Mouse (Mus musculus) WW6 (cell line): ENCODE results near the gene Kif16b.

Experiments
- DNase-seq: peaks from one replicate; pipeline ENCODE4 v3.0.0-alpha.2; 2013; ENCODE audit warnings: low read depth, low spot score

Kif16b gene

GRCm38 (mm10) chr2:142900862-142901805 lies at the start of gene Kif16b:
TSS of gene Kif16b (minus strand) at chr2:142901531.
- DNase-seq = peak; percentile 78

GRCm38 (mm10) chr2:142940899-142941642 lies 39.7 kb upstream of the Kif16b start:
- no peak for DNase-seq

DNA sequence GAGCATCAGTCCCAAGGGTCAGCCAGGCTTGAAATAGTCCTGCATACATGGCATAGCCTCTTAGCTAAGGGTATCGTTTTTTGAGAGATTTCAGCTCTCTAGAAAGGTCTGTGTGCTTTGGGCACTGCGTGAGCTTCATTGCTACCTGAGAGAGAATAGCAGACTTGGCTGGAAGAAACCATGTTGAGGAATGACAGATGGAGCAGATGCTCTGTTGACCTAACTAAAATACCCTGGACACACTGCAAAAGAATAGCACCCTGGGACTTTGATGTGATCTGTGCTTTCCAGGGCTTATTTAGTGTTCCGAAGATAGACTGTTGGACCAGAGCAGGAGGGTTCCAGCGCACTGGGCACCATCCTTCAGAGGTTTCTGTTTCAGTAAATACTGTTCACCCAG lies 29.1 kb upstream of the Kif16b start:
- DNase-seq = no peak

- DNase-seq = no peak
Measured at GRCm38 (mm10) chr2:142929226-142930112, 28.1 kb upstream of the Kif16b start.

DNA sequence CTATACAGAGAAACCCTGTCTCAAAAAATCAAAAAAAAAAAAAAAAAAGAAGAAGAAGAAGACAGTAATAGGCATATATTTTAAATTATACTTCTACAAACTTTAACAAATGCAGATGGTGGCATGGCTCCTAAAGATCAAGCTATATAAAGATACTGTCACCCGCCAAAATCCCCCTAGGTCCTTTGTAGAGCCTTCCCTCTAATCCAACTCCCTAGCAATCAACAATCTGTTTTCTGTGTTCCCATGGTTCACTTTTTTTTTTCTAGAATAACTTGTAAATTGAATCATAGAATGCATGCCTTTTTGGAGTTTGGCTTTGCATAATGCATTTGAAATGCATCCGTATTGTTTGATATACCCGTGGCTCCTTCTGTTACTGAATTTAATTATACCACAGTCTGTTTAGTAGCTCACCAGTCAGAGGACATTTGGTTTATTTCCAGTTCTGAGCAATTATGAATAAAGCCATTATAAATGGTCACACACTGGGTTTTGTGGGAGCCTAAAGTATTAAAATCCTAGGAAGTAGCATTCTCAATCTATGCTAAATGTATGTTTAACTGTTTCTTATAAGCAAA lies 9.6 kb upstream of the Kif16b start:
- no peak for DNase-seq

GRCm38 (mm10) chr2:142909213-142909612 lies 7.9 kb upstream of the Kif16b start:
- DNase-seq = no peak

GRCm38 (mm10) chr2:142907056-142907455 lies 5.7 kb upstream of the Kif16b start:
- no peak for DNase-seq

- peak; percentile 73 for DNase-seq
Measured at GRCm38 (mm10) chr2:142902905-142903895, 1.9 kb upstream of the Kif16b start.

GRCm38 (mm10) chr2:142900120-142900861 lies 1.0 kb downstream of the Kif16b start:
- DNase-seq = no peak

DNA sequence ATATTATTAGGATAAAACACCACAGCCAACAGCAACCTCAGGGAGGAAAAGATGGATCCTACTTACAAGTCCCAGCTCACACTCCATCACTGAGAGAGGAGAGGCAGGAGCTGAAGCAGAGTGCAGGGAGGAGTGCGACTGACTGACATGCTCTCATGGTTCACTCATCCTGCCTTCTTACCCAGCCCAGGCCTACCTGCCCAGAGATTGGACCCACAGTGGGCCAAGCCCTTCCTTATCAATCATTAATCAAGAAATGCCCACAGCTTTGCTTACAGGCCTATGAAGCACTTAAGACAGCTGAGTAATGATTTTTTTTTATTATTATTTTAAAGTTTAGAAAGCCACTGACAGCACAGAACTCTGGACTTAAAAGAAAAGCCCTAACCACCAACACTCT lies 7.6 kb downstream of the Kif16b start:
- no peak for DNase-seq

- no peak for DNase-seq
Measured at GRCm38 (mm10) chr2:142891283-142891682, 10.0 kb downstream of the Kif16b start.

DNA sequence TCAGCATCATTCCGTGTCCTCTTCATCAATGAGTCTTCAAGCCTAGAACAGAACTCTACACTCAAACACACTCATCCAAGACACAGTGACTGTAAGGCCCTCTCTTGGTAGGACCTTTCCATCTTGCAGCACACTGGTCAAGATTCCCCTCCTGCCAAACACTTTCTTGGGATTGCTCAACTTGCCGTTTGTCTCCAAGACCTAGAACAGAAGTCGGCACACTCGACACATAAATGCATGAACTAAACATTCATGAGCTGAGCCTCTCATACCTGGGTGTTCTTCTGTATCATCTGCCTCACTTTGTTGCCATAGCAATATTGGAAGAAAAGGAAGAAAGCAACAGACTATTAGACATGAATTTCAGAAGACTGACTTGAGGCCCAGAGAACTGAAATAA lies 16.9 kb downstream of the Kif16b start:
- no peak for DNase-seq

DNA sequence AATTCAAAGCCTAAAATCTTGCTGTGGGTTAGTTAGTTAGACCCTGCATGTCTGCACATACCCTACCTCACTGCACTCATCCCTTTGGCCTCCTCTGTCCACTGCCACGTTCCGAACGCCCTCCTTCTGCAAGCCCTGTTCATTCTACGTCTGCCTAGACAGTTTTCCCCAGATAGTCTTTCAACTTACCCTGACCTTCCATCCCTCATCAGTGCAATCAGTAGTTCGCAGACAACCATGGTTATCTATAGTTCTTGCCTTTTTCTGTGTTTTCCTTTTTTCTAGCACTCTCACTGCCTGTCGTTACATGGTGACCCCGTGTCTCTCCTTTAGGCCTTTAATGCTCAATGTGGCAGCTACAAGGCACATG lies 17.7 kb downstream of the Kif16b start:
- no peak for DNase-seq

DNA sequence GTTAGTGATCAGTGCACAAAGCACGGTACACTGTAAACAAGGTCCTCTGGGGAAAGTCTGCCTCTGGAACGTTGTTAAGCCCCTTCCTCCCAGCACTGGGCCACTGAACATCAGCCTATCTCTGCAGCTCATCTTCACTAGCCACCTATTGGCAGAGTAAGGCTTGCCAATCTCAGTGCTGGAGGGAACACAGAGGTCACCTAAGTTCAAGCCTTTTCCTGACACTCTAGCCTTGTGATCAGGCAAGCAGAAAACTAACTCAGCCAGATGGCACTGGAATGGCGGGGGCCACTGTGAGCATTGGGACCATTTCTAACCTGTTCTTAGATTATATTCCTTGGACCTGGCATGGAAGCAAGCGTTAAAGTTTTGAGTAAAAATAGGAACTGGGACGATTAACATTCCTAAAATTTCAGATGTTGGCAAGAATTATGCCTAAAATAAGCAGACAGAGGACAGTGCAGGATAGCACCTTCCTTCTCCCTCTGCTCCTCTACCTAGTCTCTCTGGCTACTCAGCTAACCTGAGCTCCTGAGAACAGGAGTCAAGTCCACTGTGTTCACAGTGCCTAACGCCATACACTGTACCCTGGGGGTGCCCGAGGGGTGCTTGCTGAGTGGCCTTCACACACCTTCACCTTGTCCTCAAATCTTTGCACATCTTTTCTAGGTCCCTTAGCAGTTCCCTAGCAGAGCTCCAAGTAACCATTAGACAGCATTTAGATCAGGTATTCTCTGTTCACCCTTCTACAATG lies 18.3 kb downstream of the Kif16b start:
- DNase-seq = no peak

GRCm38 (mm10) chr2:142882466-142882865 lies 18.9 kb downstream of the Kif16b start:
- DNase-seq = no peak

DNA sequence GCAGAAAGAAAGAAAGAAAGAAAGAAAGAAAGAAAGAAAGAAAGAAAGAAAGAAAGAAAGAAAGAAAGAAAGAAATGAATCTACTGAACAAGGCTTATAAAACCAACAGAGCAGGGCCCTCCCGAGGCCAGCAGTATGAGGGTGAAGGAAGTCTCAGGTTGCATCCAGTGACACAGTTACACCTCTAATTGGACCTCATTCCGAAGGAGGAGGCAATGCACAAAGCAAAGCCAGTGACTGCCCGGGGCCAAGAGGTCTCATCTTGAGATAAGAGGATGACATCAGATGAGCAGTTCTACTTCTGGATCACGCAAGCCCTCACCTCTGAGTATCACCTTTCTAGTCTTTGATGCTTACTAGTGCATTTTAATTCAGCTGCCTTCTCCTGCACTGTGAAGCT lies 20.2 kb downstream of the Kif16b start:
- no peak for DNase-seq

DNA sequence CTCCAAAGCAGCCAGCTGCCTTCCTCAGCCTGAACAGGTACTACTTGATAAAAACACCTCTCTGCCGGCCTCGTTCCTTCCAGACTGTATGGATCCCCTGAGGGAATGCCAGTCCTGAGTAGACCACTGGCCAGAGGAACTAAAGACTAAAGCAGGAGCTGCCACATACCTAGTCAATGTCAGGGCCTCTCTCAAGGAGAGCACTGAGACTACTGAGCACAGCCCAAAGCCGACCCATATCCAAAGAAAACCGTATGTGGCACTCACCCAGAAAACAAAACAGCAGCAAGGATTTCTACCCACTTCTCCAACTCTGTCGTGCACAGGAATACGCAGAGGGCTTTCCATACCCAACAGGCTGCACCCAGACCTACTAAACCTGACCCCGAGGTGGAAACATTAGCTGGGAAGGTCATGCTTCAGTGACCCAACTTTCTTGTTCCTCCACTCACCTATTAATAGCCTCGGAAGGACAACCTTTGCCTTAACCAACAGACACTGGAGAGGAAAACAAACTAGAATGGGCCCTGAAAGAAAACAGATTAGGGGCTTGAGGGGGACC lies 22.0 kb downstream of the Kif16b start:
- DNase-seq = no peak

GRCm38 (mm10) chr2:142876636-142877035 lies 24.7 kb downstream of the Kif16b start:
- no peak for DNase-seq
